Mouse (Mus musculus) adrenal gland (tissue): ENCODE results near the gene Nop14.

ENCODE experiments used
- intact Hi-C: fragments of 180-260 bp; cut with DNase I; formaldehyde crosslinking; loops from one replicate; pipeline ENCODE4 v1.15.1; 2025
- long read RNA-seq, 2 experiments: library from polyadenylated mRNA; unstranded; transcript quantifications; one replicate each; pipeline ENCODE4 v2.0.0; 2020; ENCODE audit warnings: borderline replicate concordance in 1 of 2; ENCODE audit not compliant: insufficient replicate concordance in 1 of 2

Gene Nop14
- long read RNA-seq, experiment 1, partial matches to known transcripts, result 24 of 27 reads
- long read RNA-seq, experiment 1, other reads (novel, unspliced or antisense), result 1 of 27 reads
- long read RNA-seq, experiment 2, transcript Nop14-201 (18 exons, 2,702 nt), result major isoform, 7 of 46 reads
- long read RNA-seq, experiment 2, partial matches to known transcripts, result 36 of 46 reads
- long read RNA-seq, experiment 2, other reads (novel, unspliced or antisense), result 3 of 46 reads

GRCm38 (mm10) chr5:34659686-34660590, at the start of gene Nop14, which contains the start of gene Grk4:
Nop14 (minus strand) TSS chr5:34660148.
Grk4 (plus strand) TSS chr5:34660379.
- intact Hi-C loops, result loop anchor here (5.0 kb wide), 1 partner anchor 102 kb away; the partner anchor contains the start of gene Htt

- intact Hi-C loops, result no loop called here
Observed at GRCm38 (mm10) chr5:34708436-34708835, 48.5 kb upstream of the Nop14 start.

- intact Hi-C loops, result no loop called here
Observed at GRCm38 (mm10) chr5:34695521-34695920, 35.6 kb upstream of the Nop14 start.

GRCm38 (mm10) chr5:34692782-34693181, 32.8 kb upstream of the Nop14 start:
- intact Hi-C loops, result no loop called here

- intact Hi-C loops, result no loop called here
Observed at GRCm38 (mm10) chr5:34689868-34690267, 29.9 kb upstream of the Nop14 start.

- intact Hi-C loops, result no loop called here
Observed at GRCm38 (mm10) chr5:34670280-34670679, 10.3 kb upstream of the Nop14 start.

- intact Hi-C loops, result no loop called here
Observed at GRCm38 (mm10) chr5:34669493-34669892, 9.5 kb upstream of the Nop14 start.

GRCm38 (mm10) chr5:34663231-34663630, 3.3 kb upstream of the Nop14 start:
- intact Hi-C loops, result loop anchor here (5.0 kb wide), 1 partner anchor 99 kb away; the partner anchor contains the start of gene Htt

GRCm38 (mm10) chr5:34661909-34662308, 2.0 kb upstream of the Nop14 start:
- intact Hi-C loops, result loop anchor here (5.0 kb wide), 1 partner anchor 100 kb away; the partner anchor contains the start of gene Htt

GRCm38 (mm10) chr5:34660591-34661130, 713 bp upstream of the Nop14 start:
- intact Hi-C loops, result loop anchor here (5.0 kb wide), 1 partner anchor 102 kb away; the partner anchor contains the start of gene Htt

- intact Hi-C loops, result no loop called here
Observed at GRCm38 (mm10) chr5:34657556-34657955, 2.4 kb downstream of the Nop14 start.

- intact Hi-C loops, result no loop called here
Observed at GRCm38 (mm10) chr5:34654881-34655280, 5.1 kb downstream of the Nop14 start.

GRCm38 (mm10) chr5:34652961-34653360, 7.0 kb downstream of the Nop14 start:
- intact Hi-C loops, result no loop called here

GRCm38 (mm10) chr5:34647581-34647980, 12.4 kb downstream of the Nop14 start:
- intact Hi-C loops, result loop anchor here (5.0 kb wide), 1 partner anchor 100 kb away; no protein-coding TSS in a partner anchor

- intact Hi-C loops, result no loop called here
Observed at GRCm38 (mm10) chr5:34642932-34643331, 17.0 kb downstream of the Nop14 start.

GRCm38 (mm10) chr5:34641991-34642390, 18.0 kb downstream of the Nop14 start:
- intact Hi-C loops, result no loop called here

- intact Hi-C loops, result loop anchor here (5.0 kb wide), 1 partner anchor 120 kb away; no protein-coding TSS in a partner anchor
Observed at GRCm38 (mm10) chr5:34637591-34638156, 22.3 kb downstream of the Nop14 start.

GRCm38 (mm10) chr5:34636481-34637287, 23.3 kb downstream of the Nop14 start, which contains the start of gene Mfsd10:
Mfsd10 (minus strand) TSS chr5:34637212.
- intact Hi-C loops, result loop anchor here (5.0 kb wide), 1 partner anchor 119 kb away; no protein-coding TSS in a partner anchor

GRCm38 (mm10) chr5:34635665-34636192, 24.2 kb downstream of the Nop14 start:
- intact Hi-C loops, result loop anchor here (5.0 kb wide), 1 partner anchor 118 kb away; no protein-coding TSS in a partner anchor
